Mouse (Mus musculus) frontal cortex, postnatal 10 days (tissue): Measurements from ENCODE around the gene Hdgfl2.
"Not testable (repeated sequence)": the region's sequence is repeated elsewhere in the genome, so short reads cannot be mapped to it uniquely, and the experiment has no call there.

Experiments used
- DNase-seq, 2 experiments: peaks; one replicate each; pipeline ENCODE4 v3.0.0; 2022; ENCODE audit warnings: low spot score in 2 of 2, mixed read lengths in 1 of 2

The Hdgfl2 gene

GRCm38 (mm10) chr17:56103465-56104285 is 24.2 kb downstream of the Hdgfl2 start:
- no peak for DNase-seq

- not testable (repeated sequence) for DNase-seq
Observed at GRCm38 (mm10) chr17:56104821-56105220, 25.4 kb downstream of the Hdgfl2 start.

- DNase-seq, result not testable (repeated sequence)
Observed at GRCm38 (mm10) chr17:56106436-56106835, 27.0 kb downstream of the Hdgfl2 start.

- no peak for DNase-seq
Observed at GRCm38 (mm10) chr17:56106981-56107380, 27.5 kb downstream of the Hdgfl2 start.

GRCm38 (mm10) chr17:56107736-56108135 is 28.3 kb downstream of the Hdgfl2 start:
- DNase-seq, result no peak

GRCm38 (mm10) chr17:56108334-56109044 is 29.1 kb downstream of the Hdgfl2 start:
- peak in 1 of 2 experiments; percentile 68 for DNase-seq

GRCm38 (mm10) chr17:56109219-56110051 is 30.0 kb downstream of the Hdgfl2 start, which contains the start of gene Plin4:
TSS of gene Plin4 (minus strand) at chr17:56109803.
- DNase-seq, result no peak

- DNase-seq, result no peak
Observed at GRCm38 (mm10) chr17:56110571-56110970, 31.1 kb downstream of the Hdgfl2 start.

GRCm38 (mm10) chr17:56111021-56111420 is 31.6 kb downstream of the Hdgfl2 start:
- DNase-seq, result no peak

- DNase-seq, result peak in 1 of 2 experiments; percentile 50
Observed at GRCm38 (mm10) chr17:56111864-56112263, 32.4 kb downstream of the Hdgfl2 start.

GRCm38 (mm10) chr17:56112743-56113142 is 33.3 kb downstream of the Hdgfl2 start:
- DNase-seq, result no peak

GRCm38 (mm10) chr17:56116193-56116592 is 36.8 kb downstream of the Hdgfl2 start:
- no peak for DNase-seq

GRCm38 (mm10) chr17:56117251-56117710 is 37.8 kb downstream of the Hdgfl2 start, which contains the start of gene Plin5:
TSS of gene Plin5 (minus strand) at chr17:56117596.
- DNase-seq, result peak; percentile 41 to 50

- no peak for DNase-seq
Observed at GRCm38 (mm10) chr17:56119431-56119830, 40.0 kb downstream of the Hdgfl2 start.

- DNase-seq, result no peak
Observed at GRCm38 (mm10) chr17:56119981-56120880, 40.8 kb downstream of the Hdgfl2 start.

GRCm38 (mm10) chr17:56121826-56122225 is 42.4 kb downstream of the Hdgfl2 start, which contains the start of gene Lrg1:
TSS of gene Lrg1 (minus strand) at chr17:56122001.
- no peak for DNase-seq

- no peak for DNase-seq
Observed at GRCm38 (mm10) chr17:56123161-56123560, 43.7 kb downstream of the Hdgfl2 start.

GRCm38 (mm10) chr17:56123681-56124340 is 44.4 kb downstream of the Hdgfl2 start:
- no peak for DNase-seq

GRCm38 (mm10) chr17:56124377-56125275 is 45.2 kb downstream of the Hdgfl2 start:
- DNase-seq, result no peak
